Mouse (Mus musculus) lung, embryonic 15.5 days (tissue): ENCODE measurements around the gene Mfn2. TPM values are rescaled to one million over a fixed set of nuclear protein-coding genes. Genes with fewer than 3 reads are reported as not detected.

ENCODE experiments used
- ATAC-seq: fragments of 200-750 bp; cut with Nextera tagmentation; 2 replicates; pipeline ENCODE4 v1.8.0; 2017; ENCODE audit warnings: moderate number of reproducible peaks, borderline replicate concordance; ENCODE audit not compliant: low FRiP score, low TSS enrichment; ENCODE audit errors: extremely low read depth
- H3K27ac ChIP-seq: fragments of 300-500 bp; sonication (generic); 2 replicates; pipeline ENCODE4 v1.5.1; 2015; ENCODE audit warnings: moderate library complexity, mild to moderate bottlenecking, inconsistent platforms
- H3K27me3 ChIP-seq: fragments of 300-500 bp; sonication (generic); 2 replicates; pipeline ENCODE4 v1.6.1; 2015; ENCODE audit warnings: inconsistent platforms
- H3K36me3 ChIP-seq: fragments of 300-500 bp; sonication (generic); 2 replicates; pipeline ENCODE4 v1.6.1; 2015; ENCODE audit warnings: inconsistent platforms
- H3K4me1 ChIP-seq: fragments of 300-500 bp; sonication (generic); 2 replicates; pipeline ENCODE4 v1.6.1; 2015; ENCODE audit warnings: inconsistent platforms
- H3K4me2 ChIP-seq: fragments of 300-500 bp; sonication (generic); 2 replicates; pipeline ENCODE4 v1.6.1; 2015; ENCODE audit warnings: inconsistent platforms, mild to moderate bottlenecking, moderate library complexity
- H3K4me3 ChIP-seq: fragments of 300-500 bp; sonication (generic); 2 replicates; pipeline ENCODE4 v1.5.1; 2015; ENCODE audit warnings: mild to moderate bottlenecking, inconsistent platforms
- H3K9ac ChIP-seq: fragments of 300-500 bp; sonication (generic); 2 replicates; pipeline ENCODE4 v1.6.1; 2015; ENCODE audit warnings: inconsistent platforms
- H3K9me3 ChIP-seq: fragments of 300-500 bp; sonication (generic); 2 replicates; pipeline ENCODE4 v1.6.1; 2016; ENCODE audit warnings: inconsistent platforms
- WGBS: fragments of 180-500 bp; shearing (Covaris S2); methylation state at CpG from one replicate; pipeline ENCODE4 v1.1.7; 2015; 5-methylcytosine and 5-hydroxymethylcytosine counted together
- polyA plus RNA-seq: library from polyadenylated mRNA; unstranded; fragments of >200 nt; fragmentation: Nextera tagmentation; extraction: Ambion mirVana; gene quantifications from 2 replicates; pipeline ENCODE4 v1.2.1, GENCODE M21; 2015

The Mfn2 gene
- polyA plus RNA-seq, 1 experiment from 2014 or later: 36.2 TPM

DNA sequence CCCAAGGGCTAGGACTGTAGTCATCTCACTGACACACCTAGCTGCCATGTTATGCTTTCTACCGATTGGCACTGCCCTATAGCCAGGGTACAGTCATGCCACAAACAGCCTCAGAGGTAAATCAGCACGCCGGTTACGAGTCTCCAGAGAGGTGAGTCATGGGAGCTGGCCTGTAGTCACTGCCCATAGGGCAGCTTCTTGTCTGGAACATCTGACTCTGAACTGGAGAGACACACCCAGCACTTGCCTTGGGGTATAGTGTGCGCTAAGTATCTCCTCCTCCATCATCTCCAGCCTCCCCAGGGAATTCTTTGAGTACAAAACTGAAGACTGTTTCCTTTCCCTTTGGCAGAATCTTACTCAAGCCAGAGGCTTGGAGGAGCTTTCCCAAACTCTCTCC, 1.7 kb upstream of the Mfn2 start:
- ATAC-seq: no peak
- H3K4me2 ChIP-seq: no peak overlapping the region
- H3K9ac ChIP-seq: no peak overlapping the region
- H3K27ac ChIP-seq: no peak overlapping the region
- H3K36me3 ChIP-seq: no peaks in the 10 kb centered on the region
- 80% methylated on average over 5 of the region's 5 CpGs for WGBS
- H3K4me1 ChIP-seq: peaks cover 11% of the 10 kb centered on the region
- H3K27me3 ChIP-seq: no peaks in the 10 kb centered on the region
- H3K4me3 ChIP-seq: no peak overlapping the region
- no peaks in the 10 kb centered on the region for H3K9me3 ChIP-seq

DNA sequence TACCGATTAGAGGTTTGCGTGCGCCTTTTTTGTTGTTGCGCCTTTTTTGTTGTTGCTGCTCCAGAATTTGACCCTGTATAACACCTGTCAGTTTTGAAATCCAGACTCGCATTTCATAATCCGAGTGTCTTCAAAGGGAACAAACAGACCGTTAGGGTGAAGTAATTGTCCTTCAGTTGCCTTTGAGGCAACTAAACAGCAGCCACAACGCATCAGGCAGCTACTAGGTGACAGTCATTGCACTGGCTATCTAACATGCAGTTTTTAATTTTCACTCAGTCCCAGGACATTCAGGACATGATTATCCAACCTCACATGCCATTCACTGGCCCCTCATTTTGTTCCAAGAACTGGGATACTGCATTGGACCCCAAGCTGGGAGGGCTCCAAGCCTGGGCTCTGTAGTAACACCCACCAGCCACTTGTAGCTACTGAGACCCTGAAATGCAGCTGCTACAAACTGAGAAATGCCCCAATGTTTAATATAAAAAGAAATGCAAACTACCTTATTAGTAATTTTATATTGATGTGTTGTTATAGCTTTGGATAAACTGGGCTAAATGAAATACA, 671 bp upstream of the Mfn2 start:
- Histone ChIP-seq H3K4me2 (peak overlapping the region; percentile 70), H3K36me3 (no peaks in the 10 kb centered on the region; the same call in 1 of the 2 replicates), H3K4me3 (peak overlapping the region; percentile 98), H3K4me1 (peaks cover 11% of the 10 kb centered on the region), H3K27ac (no peak overlapping the region), H3K9ac (peak overlapping the region; percentile 92; the same call in 1 of the 2 replicates), H3K27me3 (no peaks in the 10 kb centered on the region), H3K9me3 (no peaks in the 10 kb centered on the region)
- peak; percentile 12; the same call in 1 of the 2 replicates for ATAC-seq
- 1% methylated on average over 8 of the region's 8 CpGs for WGBS

DNA sequence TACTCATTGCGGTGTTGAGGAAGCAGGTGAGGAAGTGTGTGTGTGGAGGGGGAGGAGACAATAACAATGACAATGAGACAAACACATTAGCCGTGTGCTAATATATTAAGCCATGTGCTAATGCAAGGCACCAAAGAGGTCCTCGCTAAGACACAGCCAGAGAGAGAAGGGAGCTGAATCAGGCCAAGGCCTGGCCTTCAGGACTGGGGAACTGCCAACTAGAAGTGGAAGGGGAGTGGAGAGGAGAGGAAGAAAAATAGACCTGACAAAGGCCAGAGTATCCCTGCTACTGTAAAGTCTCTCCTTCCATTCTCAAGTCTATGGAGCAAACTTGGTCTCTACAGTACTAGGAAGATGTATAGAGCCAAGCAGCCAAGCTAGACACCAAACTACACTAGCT, 903 bp downstream of the Mfn2 start:
- H3K27me3 ChIP-seq: no peaks in the 10 kb centered on the region
- H3K4me1 ChIP-seq: peaks cover 11% of the 10 kb centered on the region
- peak overlapping the region; percentile 63 for H3K4me2 ChIP-seq
- WGBS: 75% methylated on average over 3 of the region's 3 CpGs
- no peak for ATAC-seq
- no peak overlapping the region for H3K27ac ChIP-seq
- H3K36me3 ChIP-seq: peaks cover 13% of the 10 kb centered on the region
- peak overlapping the region; percentile 98 for H3K4me3 ChIP-seq
- H3K9ac ChIP-seq: peak overlapping the region; percentile 92
- H3K9me3 ChIP-seq: no peaks in the 10 kb centered on the region

DNA sequence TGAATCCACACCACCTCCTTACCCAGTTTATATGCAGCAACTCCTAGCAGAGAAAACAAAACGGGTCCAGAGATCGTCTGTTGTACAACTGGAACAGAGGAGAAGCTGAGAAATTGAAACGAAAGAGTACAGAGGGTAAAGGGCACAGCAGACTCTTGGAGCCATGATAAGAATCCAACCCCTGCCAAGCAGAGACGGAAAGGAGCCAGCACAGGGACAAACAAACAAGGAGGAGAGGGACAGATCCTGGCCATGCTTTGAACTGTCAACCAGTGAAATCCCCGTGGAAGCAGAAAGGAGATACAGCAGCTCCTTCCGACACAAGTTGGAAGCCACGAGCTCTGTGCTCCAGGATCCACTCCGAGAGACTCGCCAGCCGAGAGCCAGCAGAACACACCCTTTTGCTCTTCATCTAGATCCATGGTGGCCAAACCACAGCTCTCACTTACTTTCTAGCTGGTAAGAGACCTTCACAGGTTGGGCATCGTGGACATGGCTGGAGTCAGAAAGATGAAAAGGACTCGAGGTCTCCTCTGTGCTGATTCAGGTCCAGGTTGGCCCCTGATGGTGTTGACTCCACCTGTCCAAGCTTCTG, 1.5 kb downstream of the Mfn2 start:
- Histone ChIP-seq H3K4me2 (no peak overlapping the region), H3K27ac (no peak overlapping the region), H3K27me3 (no peaks in the 10 kb centered on the region), H3K4me1 (peaks cover 11% of the 10 kb centered on the region), H3K9me3 (no peaks in the 10 kb centered on the region), H3K4me3 (no peak overlapping the region), H3K36me3 (peaks cover 19% of the 10 kb centered on the region), H3K9ac (no peak overlapping the region)
- 89% methylated on average over 12 of the region's 12 CpGs for WGBS
- ATAC-seq: no peak

DNA sequence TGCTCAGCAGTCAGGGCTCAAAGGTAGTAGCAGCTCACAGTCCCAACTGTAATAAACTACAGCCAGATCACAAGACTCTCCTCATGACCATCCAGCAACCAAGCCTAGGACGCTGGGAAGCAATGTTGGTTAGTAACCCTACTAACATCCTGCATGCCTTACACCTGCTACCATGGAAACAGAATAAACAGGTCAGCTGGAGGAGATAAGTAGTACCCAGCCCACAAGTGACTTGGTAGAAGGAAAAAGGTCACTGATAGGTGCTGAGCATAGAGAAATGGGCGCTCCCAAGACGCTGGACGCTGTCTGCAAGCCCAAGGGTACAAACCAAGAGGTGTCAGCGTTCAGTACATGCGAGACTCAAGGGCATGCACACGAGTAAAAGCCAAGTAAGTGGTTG, 4.1 kb downstream of the Mfn2 start:
- Histone ChIP-seq H3K27ac (no peak overlapping the region), H3K9ac (no peak overlapping the region), H3K4me2 (no peak overlapping the region), H3K36me3 (peaks cover 37% of the 10 kb centered on the region), H3K27me3 (no peaks in the 10 kb centered on the region), H3K4me1 (peaks cover 11% of the 10 kb centered on the region), H3K4me3 (no peak overlapping the region), H3K9me3 (no peaks in the 10 kb centered on the region)
- 83% methylated on average over 7 of the region's 7 CpGs for WGBS
- no peak for ATAC-seq

GRCm38 (mm10) chr4:147897348-147897747, 7.2 kb downstream of the Mfn2 start:
- Histone ChIP-seq H3K27ac (no peak overlapping the region), H3K9me3 (no peaks in the 10 kb centered on the region), H3K9ac (no peak overlapping the region), H3K27me3 (no peaks in the 10 kb centered on the region), H3K36me3 (peaks cover 53% of the 10 kb centered on the region), H3K4me3 (no peak overlapping the region), H3K4me1 (no peaks in the 10 kb centered on the region), H3K4me2 (no peak overlapping the region)
- WGBS: 81% methylated on average over 3 of the region's 3 CpGs
- no peak for ATAC-seq

- ATAC-seq: no peak
- Histone ChIP-seq H3K9ac (no peak overlapping the region), H3K4me3 (no peak overlapping the region), H3K36me3 (peaks cover 62% of the 10 kb centered on the region), H3K4me1 (no peaks in the 10 kb centered on the region), H3K4me2 (no peak overlapping the region), H3K9me3 (no peaks in the 10 kb centered on the region), H3K27ac (no peak overlapping the region), H3K27me3 (no peaks in the 10 kb centered on the region)
- WGBS: 48% methylated on average over 1 of the region's 1 CpGs
Measured at GRCm38 (mm10) chr4:147896411-147896810, 8.1 kb downstream of the Mfn2 start.

- Histone ChIP-seq H3K4me1 (no peaks in the 10 kb centered on the region), H3K4me2 (no peak overlapping the region), H3K9me3 (no peaks in the 10 kb centered on the region), H3K4me3 (no peak overlapping the region), H3K27ac (no peak overlapping the region), H3K27me3 (no peaks in the 10 kb centered on the region), H3K36me3 (peaks cover 67% of the 10 kb centered on the region), H3K9ac (no peak overlapping the region)
- ATAC-seq: no peak
- 89% methylated on average over 4 of the region's 4 CpGs for WGBS
Measured at GRCm38 (mm10) chr4:147895815-147896330, 8.6 kb downstream of the Mfn2 start.

GRCm38 (mm10) chr4:147890341-147890740, 14.2 kb downstream of the Mfn2 start:
- no peaks in the 10 kb centered on the region for H3K27me3 ChIP-seq
- no peak overlapping the region for H3K27ac ChIP-seq
- 78% methylated on average over 6 of the region's 6 CpGs for WGBS
- peaks cover 75% of the 10 kb centered on the region for H3K36me3 ChIP-seq
- no peak overlapping the region for H3K4me3 ChIP-seq
- H3K9me3 ChIP-seq: no peaks in the 10 kb centered on the region
- ATAC-seq: no peak
- H3K4me2 ChIP-seq: no peak overlapping the region
- no peak overlapping the region for H3K9ac ChIP-seq
- H3K4me1 ChIP-seq: no peaks in the 10 kb centered on the region

DNA sequence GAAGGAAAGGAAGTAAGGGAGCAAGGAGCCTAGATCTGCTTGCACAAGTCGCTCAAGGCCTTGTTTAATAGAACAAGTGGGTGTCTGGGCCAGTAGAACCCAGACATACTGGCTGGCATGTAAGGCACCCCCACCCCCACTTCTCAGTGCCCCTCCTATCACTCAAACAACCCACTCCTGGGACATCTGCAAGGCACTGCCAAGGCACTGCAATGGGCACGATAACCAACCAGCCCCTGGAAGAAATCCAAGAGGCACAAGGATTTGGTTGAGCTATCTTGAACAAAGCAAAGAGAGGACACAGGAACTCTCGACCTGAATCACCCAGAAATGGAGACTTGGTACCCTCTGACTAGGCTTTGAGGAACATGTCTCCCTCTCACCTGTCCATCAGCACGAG, 16.3 kb downstream of the Mfn2 start:
- Histone ChIP-seq H3K4me1 (no peaks in the 10 kb centered on the region), H3K36me3 (peaks cover 74% of the 10 kb centered on the region), H3K9me3 (no peaks in the 10 kb centered on the region), H3K4me2 (no peak overlapping the region), H3K9ac (no peak overlapping the region), H3K27ac (no peak overlapping the region), H3K27me3 (no peaks in the 10 kb centered on the region), H3K4me3 (no peak overlapping the region)
- ATAC-seq: no peak
- 81% methylated on average over 4 of the region's 4 CpGs for WGBS

DNA sequence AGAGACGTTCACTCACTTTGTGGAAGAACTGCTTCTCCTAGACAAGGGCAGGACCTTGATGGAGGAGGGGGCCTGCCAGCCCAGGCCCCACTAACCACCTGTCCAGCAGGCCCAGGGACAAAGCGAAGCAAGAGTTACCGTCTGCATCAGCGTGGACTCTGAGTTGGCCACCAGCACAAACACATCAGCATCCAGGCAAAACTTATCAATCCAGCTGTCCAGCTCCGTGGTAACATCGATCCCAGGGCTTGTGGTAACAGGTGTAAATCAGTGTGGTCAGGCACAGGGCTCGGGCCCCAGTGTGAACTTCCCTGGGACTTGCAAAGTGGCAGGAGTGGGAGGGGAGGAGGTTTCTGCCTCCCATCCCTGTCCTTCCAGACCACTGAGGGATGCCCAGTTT, 17.2 kb downstream of the Mfn2 start:
- no peak for ATAC-seq
- H3K27ac ChIP-seq: no peak overlapping the region
- H3K4me2 ChIP-seq: no peak overlapping the region
- peaks cover 82% of the 10 kb centered on the region for H3K36me3 ChIP-seq
- no peaks in the 10 kb centered on the region for H3K27me3 ChIP-seq
- WGBS: 89% methylated on average over 7 of the region's 7 CpGs
- H3K9ac ChIP-seq: no peak overlapping the region
- H3K9me3 ChIP-seq: no peaks in the 10 kb centered on the region
- no peaks in the 10 kb centered on the region for H3K4me1 ChIP-seq
- H3K4me3 ChIP-seq: no peak overlapping the region

GRCm38 (mm10) chr4:147886158-147886557, 18.3 kb downstream of the Mfn2 start:
- H3K27me3 ChIP-seq: no peaks in the 10 kb centered on the region
- WGBS: 91% methylated on average over 12 of the region's 12 CpGs
- no peak overlapping the region for H3K4me3 ChIP-seq
- no peak overlapping the region for H3K9ac ChIP-seq
- peaks cover 82% of the 10 kb centered on the region for H3K36me3 ChIP-seq
- H3K9me3 ChIP-seq: no peaks in the 10 kb centered on the region
- H3K4me1 ChIP-seq: no peaks in the 10 kb centered on the region
- no peak overlapping the region for H3K4me2 ChIP-seq
- no peak overlapping the region for H3K27ac ChIP-seq
- no peak for ATAC-seq
